Comparison of ENCODE assay signal across 18 mouse cellular contexts in the genomic region with DNA sequence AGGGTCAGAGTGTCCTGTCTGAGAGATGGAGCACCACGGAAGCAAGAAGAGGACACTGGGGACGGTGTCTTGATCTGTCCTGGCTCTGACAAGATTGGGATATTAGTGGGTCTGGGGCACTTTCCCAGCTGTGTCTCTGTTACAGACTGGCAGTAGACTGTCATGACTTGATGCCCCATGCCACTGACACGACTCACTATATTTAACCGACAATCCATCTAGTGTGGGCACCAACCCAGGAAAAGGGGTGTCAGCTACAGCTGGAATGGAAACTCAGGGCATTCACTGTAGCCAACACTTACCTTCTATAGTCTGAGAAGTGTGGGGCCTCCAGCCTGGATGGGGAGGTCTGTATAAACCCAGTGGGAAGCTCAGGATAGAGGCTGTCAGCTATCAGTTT.
"Had no signal": no experiment of that assay in that cellular context is flagged by ENCODE, and none has a peak within 500 bp of the region (broad histone marks: within the 10 kb centered on the region; RNA-seq: fewer than 3 reads in every experiment).

No protein-coding gene starts in this region.

- H3K27ac ChIP-seq: kidney, postnatal 0 days; limb, embryonic 12.5 days; limb, embryonic 15.5 days; liver, embryonic 14.5 days; macrophage; midbrain, embryonic 12.5 days; midbrain, embryonic 15.5 days; neural tube, embryonic 12.5 days; neural tube, embryonic 15.5 days; stomach, embryonic 15.5 days had no signal

- H3K4me3 ChIP-seq: limb, embryonic 12.5 days; limb, embryonic 15.5 days; midbrain, embryonic 12.5 days; midbrain, embryonic 15.5 days; neural tube, embryonic 12.5 days; neural tube, embryonic 15.5 days; stomach, embryonic 15.5 days had no signal

- DNase-seq: kidney, postnatal 25 days; left cerebral cortex, postnatal 4 days; liver, postnatal 0 days; lung, embryonic 14.5 days; right cerebral cortex, postnatal 14 days; right cerebral cortex, postnatal 4 days; spleen, adult 18-20 months; thymus, postnatal 25 days had no signal
